In the genomic region with DNA sequence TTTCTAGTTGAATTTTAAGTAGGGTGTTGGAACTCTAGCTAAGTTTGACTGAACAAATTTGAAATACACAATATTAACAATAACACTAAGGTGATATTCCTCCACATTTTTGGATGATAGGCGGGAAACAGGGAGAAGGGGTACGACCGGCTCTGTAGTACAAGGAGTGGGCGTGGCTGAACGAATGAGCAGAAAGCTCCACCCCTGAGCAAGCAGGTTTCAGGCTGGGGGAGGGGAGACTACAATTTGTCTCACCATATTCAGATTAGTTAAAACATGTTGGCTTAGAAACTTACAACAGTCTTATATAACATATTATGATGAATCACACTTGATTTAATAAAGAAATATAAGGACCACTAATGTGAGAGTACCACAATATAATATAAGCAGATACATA, we compare ENCODE assay signal across 20 mouse cellular contexts.
A peak's percentile ranks its signal among the peaks of the same experiment; 100 is the strongest.
DNase-seq lines count a peak whose midpoint lies in the region; ATAC-seq and TF ChIP-seq lines count a peak whose summit lies in the region.
"Had no signal": no experiment of that assay in that cellular context is flagged by ENCODE, and none has a peak within 500 bp of the region (broad histone marks: within the 10 kb centered on the region; RNA-seq: fewer than 3 reads in every experiment).

No protein-coding gene starts in this region.

- H3K4me2 ChIP-seq in forebrain, embryonic 13.5 days = no peak overlapping the region; the same call in 1 of the 2 replicates
- H3K4me2 ChIP-seq in forebrain, postnatal 0 days (ENCODE audit: low read depth) = no peak overlapping the region
- H3K4me2 ChIP-seq in midbrain, embryonic 12.5 days (replicated peaks) = no peak overlapping the region
- H3K4me2 ChIP-seq in midbrain, embryonic 15.5 days = no peak overlapping the region
- peak overlapping the region; percentile 12; the same call in 1 of the 2 replicates for H3K4me2 ChIP-seq in forebrain, embryonic 15.5 days (replicated peaks)
- H3K4me2 ChIP-seq: embryonic facial prominence, embryonic 12.5 days; heart, embryonic 15.5 days; limb, embryonic 15.5 days; lung, embryonic 14.5 days had no signal

- H3K9ac ChIP-seq in forebrain, embryonic 13.5 days = no peak overlapping the region
- no peak overlapping the region for H3K9ac ChIP-seq in forebrain, postnatal 0 days
- no peak overlapping the region for H3K9ac ChIP-seq in midbrain, embryonic 12.5 days (replicated peaks)
- H3K9ac ChIP-seq in midbrain, embryonic 15.5 days = no peak overlapping the region
- H3K9ac ChIP-seq in forebrain, embryonic 15.5 days (replicated peaks) = no peak overlapping the region
- H3K9ac ChIP-seq: embryonic facial prominence, embryonic 12.5 days; heart, embryonic 15.5 days; limb, embryonic 15.5 days; liver, embryonic 14.5 days; lung, embryonic 14.5 days; neural tube, embryonic 13.5 days had no signal

- no peaks in the 10 kb centered on the region for H3K36me3 ChIP-seq in forebrain, embryonic 13.5 days (ENCODE audit: poor library complexity, severe bottlenecking)
- no peaks in the 10 kb centered on the region for H3K36me3 ChIP-seq in forebrain, postnatal 0 days (ENCODE audit: insufficient read depth)
- H3K36me3 ChIP-seq in midbrain, embryonic 12.5 days = no peaks in the 10 kb centered on the region
- no peaks in the 10 kb centered on the region for H3K36me3 ChIP-seq in midbrain, embryonic 15.5 days (replicated peaks)
- H3K36me3 ChIP-seq in forebrain, embryonic 15.5 days = no peaks in the 10 kb centered on the region
- no peaks in the 10 kb centered on the region for H3K36me3 ChIP-seq in kidney, adult 2 months (ENCODE audit: control insufficient read depth, insufficient read depth, low read length)
- H3K36me3 ChIP-seq: embryonic facial prominence, embryonic 12.5 days; heart, embryonic 15.5 days; limb, embryonic 15.5 days; neural tube, embryonic 13.5 days had no signal

- H3K27ac ChIP-seq in forebrain, embryonic 13.5 days = no peak overlapping the region
- no peak overlapping the region for H3K27ac ChIP-seq in forebrain, postnatal 0 days (ENCODE audit: low read depth, low read length)
- H3K27ac ChIP-seq in midbrain, embryonic 12.5 days (replicated peaks) = no peak overlapping the region
- H3K27ac ChIP-seq in midbrain, embryonic 15.5 days = no peak overlapping the region
- no peak overlapping the region for H3K27ac ChIP-seq in forebrain, embryonic 15.5 days (replicated peaks)
- no peak overlapping the region for H3K27ac ChIP-seq in kidney, adult 2 months (ENCODE audit: insufficient read depth, low read depth, low read length)
- H3K27ac ChIP-seq: embryonic facial prominence, embryonic 12.5 days; heart, embryonic 15.5 days; limb, embryonic 15.5 days; liver, embryonic 14.5 days; neural tube, embryonic 13.5 days had no signal

- 13% methylated on average over 5 of the region's 5 CpGs for WGBS in forebrain, embryonic 13.5 days
- 13% methylated on average over 5 of the region's 5 CpGs for WGBS in forebrain, postnatal 0 days
- WGBS in midbrain, embryonic 12.5 days = 13% methylated on average over 5 of the region's 5 CpGs
- WGBS in midbrain, embryonic 15.5 days = 16% methylated on average over 5 of the region's 5 CpGs
- 8% methylated on average over 5 of the region's 5 CpGs for WGBS in forebrain, embryonic 15.5 days
- 18% methylated on average over 5 of the region's 5 CpGs for WGBS in kidney, adult 2 months

- no peak for TF ChIP-seq POLR2A in kidney, adult 2 months (IDR thresholded peaks at IDR 0.05; ENCODE audit: low read depth, low read length)

- no peak overlapping the region for H3K4me3 ChIP-seq in forebrain, embryonic 13.5 days
- no peak overlapping the region for H3K4me3 ChIP-seq in forebrain, postnatal 0 days (ENCODE audit: low read depth, low read length)
- no peak overlapping the region for H3K4me3 ChIP-seq in midbrain, embryonic 12.5 days
- no peak overlapping the region for H3K4me3 ChIP-seq in midbrain, embryonic 15.5 days
- no peak overlapping the region for H3K4me3 ChIP-seq in forebrain, embryonic 15.5 days
- H3K4me3 ChIP-seq in kidney, adult 2 months (ENCODE audit: insufficient read depth, low read depth, low read length) = no peak overlapping the region
- H3K4me3 ChIP-seq: embryonic facial prominence, embryonic 12.5 days; heart, embryonic 15.5 days; limb, embryonic 15.5 days; neural tube, embryonic 13.5 days had no signal

- no peak for TF ChIP-seq CTCF in forebrain, postnatal 0 days (IDR thresholded peaks at IDR 0.05; ENCODE audit: low read depth)
- no peak for TF ChIP-seq CTCF in kidney, adult 2 months (conservative IDR thresholded peaks at IDR 0.05; ENCODE audit: insufficient read depth, insufficient read length, low read depth, low read length)

- no peaks in the 10 kb centered on the region for H3K9me3 ChIP-seq in forebrain, embryonic 13.5 days (replicated peaks)
- no peaks in the 10 kb centered on the region for H3K9me3 ChIP-seq in forebrain, postnatal 0 days (ENCODE audit: low read length)
- H3K9me3 ChIP-seq in midbrain, embryonic 12.5 days = no peaks in the 10 kb centered on the region
- no peaks in the 10 kb centered on the region for H3K9me3 ChIP-seq in midbrain, embryonic 15.5 days
- H3K9me3 ChIP-seq in forebrain, embryonic 15.5 days = no peaks in the 10 kb centered on the region
- H3K9me3 ChIP-seq: embryonic facial prominence, embryonic 12.5 days; heart, embryonic 15.5 days; limb, embryonic 15.5 days; neural tube, embryonic 13.5 days had no signal

- no peak for DNase-seq in forebrain, postnatal 0 days
- peak; percentile 74 for DNase-seq in R1 (ENCODE audit: low read depth, low spot score)
- DNase-seq in kidney, adult 2 months = no peak
- DNase-seq: adrenal gland, postnatal 25 days; cerebellum, adult 9-10 months; gastrocnemius, postnatal 36 days; kidney, adult 9 months; kidney, postnatal 14 days; left cerebral cortex, postnatal 4 days; lung, embryonic 14.5 days; lung, postnatal 4 days had no signal

- no peaks in the 10 kb centered on the region for H3K4me1 ChIP-seq in forebrain, embryonic 13.5 days
- H3K4me1 ChIP-seq in forebrain, postnatal 0 days (ENCODE audit: insufficient read depth) = no peaks in the 10 kb centered on the region
- no peaks in the 10 kb centered on the region for H3K4me1 ChIP-seq in midbrain, embryonic 12.5 days
- no peaks in the 10 kb centered on the region for H3K4me1 ChIP-seq in midbrain, embryonic 15.5 days
- no peaks in the 10 kb centered on the region for H3K4me1 ChIP-seq in forebrain, embryonic 15.5 days
- H3K4me1 ChIP-seq in kidney, adult 2 months (ENCODE audit: control insufficient read depth, insufficient read depth, low read length) = no peaks in the 10 kb centered on the region
- H3K4me1 ChIP-seq: embryonic facial prominence, embryonic 12.5 days; heart, embryonic 15.5 days; limb, embryonic 15.5 days; neural tube, embryonic 13.5 days had no signal

- H3K27me3 ChIP-seq in forebrain, embryonic 13.5 days = no peaks in the 10 kb centered on the region
- H3K27me3 ChIP-seq in forebrain, postnatal 0 days (ENCODE audit: insufficient read depth, low read length) = no peaks in the 10 kb centered on the region
- no peaks in the 10 kb centered on the region for H3K27me3 ChIP-seq in midbrain, embryonic 12.5 days
- H3K27me3 ChIP-seq in midbrain, embryonic 15.5 days (replicated peaks) = no peaks in the 10 kb centered on the region
- no peaks in the 10 kb centered on the region for H3K27me3 ChIP-seq in forebrain, embryonic 15.5 days
- H3K27me3 ChIP-seq in kidney, adult 2 months (replicated peaks; ENCODE audit: control insufficient read depth, insufficient read depth, low read length) = no peaks in the 10 kb centered on the region
- H3K27me3 ChIP-seq: embryonic facial prominence, embryonic 12.5 days; heart, embryonic 15.5 days; limb, embryonic 15.5 days; neural tube, embryonic 13.5 days had no signal

- peak; percentile 58; the same call in 1 of the 2 replicates for ATAC-seq in forebrain, embryonic 13.5 days
- no peak for ATAC-seq in forebrain, postnatal 0 days
- peak; percentile 68; the same call in 1 of the 2 replicates for ATAC-seq in midbrain, embryonic 12.5 days (ENCODE audit: low FRiP score, low read depth)
- no peak for ATAC-seq in midbrain, embryonic 15.5 days (replicated peaks)
- ATAC-seq in forebrain, embryonic 15.5 days (replicated peaks) = no peak; the same call in 1 of the 2 replicates

Comparison
In these comparisons a context has a peak if more than half of its experiments do, and no peak if none do; other contexts are left out.
1. ATAC-seq: peak in forebrain, embryonic 13.5 days (single experiment) and midbrain, embryonic 12.5 days (single experiment); none in forebrain, postnatal 0 days (single experiment), midbrain, embryonic 15.5 days (single experiment) and forebrain, embryonic 15.5 days (single experiment).